Mouse (Mus musculus) megakaryocyte, embryonic 14.5 days (primary cell): ENCODE measurements around the gene Carf.

Experiments used
- FLI1 ChIP-seq: IDR thresholded peaks from 2 replicates; pipeline ENCODE4 v1.6.1; 2012; ENCODE audit warnings: low read length, inconsistent platforms, mixed read lengths
- GATA1 ChIP-seq: IDR thresholded peaks from 3 replicates; pipeline ENCODE4 v1.6.1; 2012; ENCODE audit warnings: mixed read lengths, low read length, inconsistent platforms, borderline replicate concordance

GRCm38 (mm10) chr1:60098024-60098781 lies at the start of gene Carf, which contains the start of gene Wdr12:
- TF ChIP-seq GATA1 = no peak
- no peak for TF ChIP-seq FLI1
